Mouse (Mus musculus): ENCODE results near the gene Uevld. TPM values are rescaled to one million over a fixed set of nuclear protein-coding genes. Genes with fewer than 3 reads are reported as not detected.
A peak's percentile ranks its signal among the peaks of the same experiment; 100 is the strongest.
"Not testable (repeated sequence)": the region's sequence is repeated elsewhere in the genome, so short reads cannot be mapped to it uniquely, and the experiment has no call there.

Uevld gene
- polyA plus RNA-seq, 2 experiments, result 3.9 to 6.4 TPM

- no peak for DNase-seq (ENCODE audit: low read depth in 3 of 3, low spot score in 3 of 3)
- H3K4me2 ChIP-seq (ENCODE audit: low read depth), result peak overlapping the region; percentile 45; the same call in 1 of the 2 replicates
- H3K4me1 ChIP-seq (replicated peaks; ENCODE audit: control insufficient read depth in 2 of 2, insufficient read depth in 2 of 2, low read length in 1 of 2), result peaks cover 49 to 59% of the 10 kb centered on the region in 2 experiments
- H3K27me3 ChIP-seq (ENCODE audit: control insufficient read depth, insufficient read depth, low read length), result no peaks in the 10 kb centered on the region
- 76% methylated on average over 21 of the region's 21 CpGs for WGBS (ENCODE audit: insufficient replicate concordance)
- H3K4me3 ChIP-seq (ENCODE audit: insufficient read depth in 1 of 2, low read depth in 2 of 2, low read length in 2 of 2), result no peak overlapping the region
- no peaks in the 10 kb centered on the region for H3K9me3 ChIP-seq (ENCODE audit: control insufficient read depth, low read length)
- H3K36me3 ChIP-seq (replicated peaks; ENCODE audit: control insufficient read depth, insufficient read depth, low read depth), result peaks cover 58% of the 10 kb centered on the region
- peak overlapping the region; percentile 16; the same call in 1 of the 2 replicates for H3K9ac ChIP-seq (replicated peaks)
- no peak for TF ChIP-seq EP300 (IDR thresholded peaks at IDR 0.05; ENCODE audit: low read depth)
- no peak for TF ChIP-seq CTCF (IDR thresholded peaks at IDR 0.05; ENCODE audit: low read depth)
- no peak for ATAC-seq (ENCODE audit: insufficient read depth)
- peak overlapping the region; percentile 73; the same call in 1 of the 2 replicates for H3K27ac ChIP-seq
These were observed 39.5 kb upstream of the Uevld start for GRCm38 (mm10) chr7:46997644-46998395.

- Histone ChIP-seq H3K9me3 (ENCODE audit: control insufficient read depth, low read length) (no peaks in the 10 kb centered on the region), H3K9ac (replicated peaks) (peak overlapping the region; percentile 48), H3K4me1 (replicated peaks; ENCODE audit: control insufficient read depth in 2 of 2, insufficient read depth in 2 of 2, low read length in 1 of 2) (peaks cover 49 to 57% of the 10 kb centered on the region in 2 experiments), H3K4me3 (ENCODE audit: insufficient read depth in 1 of 2, low read depth in 2 of 2, low read length in 2 of 2) (no peak overlapping the region), H3K27me3 (ENCODE audit: control insufficient read depth, insufficient read depth, low read length) (no peaks in the 10 kb centered on the region), H3K27ac (peak overlapping the region; percentile 73), H3K4me2 (ENCODE audit: low read depth) (peak overlapping the region; percentile 45), H3K36me3 (replicated peaks; ENCODE audit: control insufficient read depth, insufficient read depth, low read depth) (peaks cover 64% of the 10 kb centered on the region)
- WGBS (ENCODE audit: insufficient replicate concordance), result 45% methylated on average over 4 of the region's 4 CpGs
- TF ChIP-seq CTCF (IDR thresholded peaks at IDR 0.05; ENCODE audit: low read depth), result no peak
- TF ChIP-seq EP300 (IDR thresholded peaks at IDR 0.05; ENCODE audit: low read depth), result peak; percentile 95
- DNase-seq (ENCODE audit: low read depth in 3 of 3, low spot score in 3 of 3) (peak; percentile 57 to 59 (median 58)), ATAC-seq (ENCODE audit: insufficient read depth) (peak; percentile 91)
These were observed 38.7 kb upstream of the Uevld start for GRCm38 (mm10) chr7:46997008-46997407.

DNA sequence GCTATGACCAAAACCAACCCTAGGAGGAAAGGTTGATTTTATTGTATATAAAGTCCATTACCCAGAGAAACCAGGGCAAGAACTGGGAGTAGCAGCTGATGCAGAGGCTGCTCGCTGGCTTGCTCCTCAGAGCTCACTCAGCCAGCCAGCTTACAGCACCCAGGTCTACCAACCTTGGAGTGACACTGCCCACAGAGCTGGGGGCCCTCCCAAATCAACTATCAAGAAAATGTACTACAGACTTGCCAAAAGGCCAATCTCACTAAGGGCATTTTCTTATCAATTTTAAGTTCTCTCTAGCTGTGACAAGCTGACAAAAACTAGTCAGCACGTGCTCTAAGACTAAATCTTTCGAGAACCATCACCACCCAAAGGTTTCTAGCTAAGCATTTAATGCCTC lies 37.2 kb upstream of the Uevld start:
- Histone ChIP-seq H3K4me1 (replicated peaks; ENCODE audit: control insufficient read depth in 2 of 2, insufficient read depth in 2 of 2, low read length in 1 of 2) (peaks cover 43 to 47% of the 10 kb centered on the region in 2 experiments), H3K4me2 (ENCODE audit: low read depth) (peak overlapping the region; percentile 11; the same call in 1 of the 2 replicates), H3K9ac (replicated peaks) (no peak overlapping the region), H3K27me3 (ENCODE audit: control insufficient read depth, insufficient read depth, low read length) (no peaks in the 10 kb centered on the region), H3K4me3 (ENCODE audit: insufficient read depth in 1 of 2, low read depth in 2 of 2, low read length in 2 of 2) (no peak overlapping the region), H3K36me3 (replicated peaks; ENCODE audit: control insufficient read depth, insufficient read depth, low read depth) (peaks cover 69% of the 10 kb centered on the region), H3K9me3 (ENCODE audit: control insufficient read depth, low read length) (no peaks in the 10 kb centered on the region), H3K27ac (peak overlapping the region; percentile 14; the same call in 1 of the 2 replicates)
- DNase-seq (ENCODE audit: low read depth in 3 of 3, low spot score in 3 of 3) (peak in 1 of 3 experiments; percentile 34), ATAC-seq (ENCODE audit: insufficient read depth) (peak; percentile 47)
- peak; percentile 52 for TF ChIP-seq EP300 (IDR thresholded peaks at IDR 0.05; ENCODE audit: low read depth)
- no peak for TF ChIP-seq CTCF (IDR thresholded peaks at IDR 0.05; ENCODE audit: low read depth)
- 22% methylated on average over 3 of the region's 3 CpGs for WGBS (ENCODE audit: insufficient replicate concordance)

DNA sequence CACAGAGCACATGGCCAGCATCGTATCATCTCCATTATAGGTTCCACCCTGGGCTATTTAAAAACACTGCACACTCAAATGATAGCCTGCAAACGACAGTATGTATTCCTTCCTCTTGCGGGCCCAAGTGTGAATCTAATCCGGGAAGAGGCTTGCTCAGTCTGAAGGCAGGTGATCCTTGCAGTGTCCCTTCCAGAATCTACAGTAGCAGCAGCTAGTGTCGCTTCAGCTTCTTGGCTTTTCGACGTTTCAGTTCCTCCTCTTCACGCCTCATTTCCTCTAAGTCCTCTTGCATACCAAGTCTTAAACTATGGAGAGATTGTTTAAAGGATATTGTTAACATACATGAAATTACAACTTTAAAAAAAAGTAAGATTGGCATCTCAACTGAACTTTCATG lies 34.8 kb upstream of the Uevld start:
- Histone ChIP-seq H3K4me2 (ENCODE audit: low read depth) (no peak overlapping the region), H3K9me3 (ENCODE audit: control insufficient read depth, low read length) (no peaks in the 10 kb centered on the region), H3K9ac (replicated peaks) (no peak overlapping the region), H3K27me3 (ENCODE audit: control insufficient read depth, insufficient read depth, low read length) (no peaks in the 10 kb centered on the region), H3K4me3 (ENCODE audit: insufficient read depth in 1 of 2, low read depth in 2 of 2, low read length in 2 of 2) (no peak overlapping the region), H3K27ac (no peak overlapping the region), H3K4me1 (replicated peaks; ENCODE audit: control insufficient read depth in 2 of 2, insufficient read depth in 2 of 2, low read length in 1 of 2) (peaks cover 37 to 39% of the 10 kb centered on the region in 2 experiments), H3K36me3 (replicated peaks; ENCODE audit: control insufficient read depth, insufficient read depth, low read depth) (peaks cover 61% of the 10 kb centered on the region)
- no peak for DNase-seq (ENCODE audit: low read depth in 3 of 3, low spot score in 3 of 3)
- TF ChIP-seq EP300 (IDR thresholded peaks at IDR 0.05; ENCODE audit: low read depth) (no peak), CTCF (IDR thresholded peaks at IDR 0.05; ENCODE audit: low read depth) (no peak)
- 82% methylated on average over 8 of the region's 8 CpGs for WGBS (ENCODE audit: insufficient replicate concordance)
- ATAC-seq (ENCODE audit: insufficient read depth), result no peak

GRCm38 (mm10) chr7:46989387-46989786 lies 31.1 kb upstream of the Uevld start:
- H3K4me2 ChIP-seq (ENCODE audit: low read depth), result not testable (repeated sequence)

More at GRCm38 (mm10) chr7:46989387-46989786, 31.1 kb upstream of the Uevld start:
- H3K4me1 ChIP-seq (replicated peaks; ENCODE audit: control insufficient read depth in 2 of 2, insufficient read depth in 2 of 2, low read length in 1 of 2); H3K27me3 ChIP-seq (ENCODE audit: control insufficient read depth, insufficient read depth, low read length); H3K27ac ChIP-seq; H3K4me3 ChIP-seq (ENCODE audit: insufficient read depth in 1 of 2, low read depth in 2 of 2, low read length in 2 of 2); DNase-seq (ENCODE audit: low read depth in 3 of 3, low spot score in 3 of 3); H3K9ac ChIP-seq (replicated peaks); H3K9me3 ChIP-seq (ENCODE audit: control insufficient read depth, low read length): not testable (repeated sequence)
- H3K36me3 ChIP-seq (replicated peaks; ENCODE audit: control insufficient read depth, insufficient read depth, low read depth), result peaks cover 26% of the 10 kb centered on the region
- ATAC-seq (ENCODE audit: insufficient read depth), result peak; percentile 83
- WGBS (ENCODE audit: insufficient replicate concordance), result 47% methylated on average over 4 of the region's 4 CpGs

Measured in liver, embryonic 14.5 days (tissue).